Mouse (Mus musculus) stomach, embryonic 15.5 days (tissue): ENCODE data around the gene 2900026A02Rik. TPM values are rescaled to one million over a fixed set of nuclear protein-coding genes. Genes with fewer than 3 reads are reported as not detected.
A peak's percentile ranks its signal among the peaks of the same experiment; 100 is the strongest.

ENCODE experiments used
- ATAC-seq: fragments of 200-750 bp; cut with Nextera tagmentation; 2 replicates; pipeline ENCODE4 v1.8.0; 2017; ENCODE audit warnings: low read depth, moderate number of reproducible peaks, moderate TSS enrichment; ENCODE audit not compliant: insufficient read depth, low FRiP score
- H3K27ac ChIP-seq: fragments of 300-500 bp; sonication (generic); 2 replicates; pipeline ENCODE4 v1.5.1; 2015; ENCODE audit warnings: mild to moderate bottlenecking, inconsistent platforms
- H3K27me3 ChIP-seq: fragments of 300-500 bp; sonication (generic); replicated peaks from 2 replicates; pipeline ENCODE4 v1.6.1; 2015; ENCODE audit warnings: inconsistent platforms
- H3K36me3 ChIP-seq: fragments of 300-500 bp; sonication (generic); 2 replicates; pipeline ENCODE4 v1.6.1; 2015; ENCODE audit warnings: inconsistent platforms
- H3K4me1 ChIP-seq: fragments of 300-500 bp; sonication (generic); 2 replicates; pipeline ENCODE4 v1.6.1; 2015; ENCODE audit warnings: inconsistent platforms
- H3K4me2 ChIP-seq: fragments of 300-500 bp; sonication (generic); 2 replicates; pipeline ENCODE4 v1.6.1; 2015; ENCODE audit warnings: mild to moderate bottlenecking, inconsistent platforms
- H3K4me3 ChIP-seq: fragments of 300-500 bp; sonication (generic); replicated peaks from 2 replicates; pipeline ENCODE4 v1.5.1; 2015; ENCODE audit warnings: inconsistent platforms
- H3K9ac ChIP-seq: fragments of 300-500 bp; sonication (generic); 2 replicates; pipeline ENCODE4 v1.6.1; 2015; ENCODE audit warnings: inconsistent platforms
- H3K9me3 ChIP-seq: fragments of 300-500 bp; sonication (generic); 2 replicates; pipeline ENCODE4 v1.6.1; 2016; ENCODE audit warnings: inconsistent platforms
- WGBS: fragments of 180-500 bp; shearing (Covaris S2); methylation state at CpG from one replicate; pipeline ENCODE4 v1.1.7; 2015; 5-methylcytosine and 5-hydroxymethylcytosine counted together
- polyA plus RNA-seq: library from polyadenylated mRNA; unstranded; fragments of >200 nt; fragmentation: Nextera tagmentation; extraction: Ambion mirVana; gene quantifications from 2 replicates; pipeline ENCODE4 v1.2.1, GENCODE M21; 2015

The 2900026A02Rik gene
- polyA plus RNA-seq, 1 experiment from 2014 or later = 12.6 TPM

GRCm38 (mm10) chr5:113155133-113155532, 65.9 kb downstream of the 2900026A02Rik start:
- Histone ChIP-seq H3K9ac (no peak overlapping the region), H3K4me2 (no peak overlapping the region), H3K9me3 (no peaks in the 10 kb centered on the region), H3K27me3 (no peaks in the 10 kb centered on the region), H3K36me3 (no peaks in the 10 kb centered on the region), H3K4me3 (no peak overlapping the region), H3K4me1 (peaks cover 56% of the 10 kb centered on the region), H3K27ac (peak overlapping the region; percentile 91)
- no peak for ATAC-seq
- 4% methylated on average over 8 of the region's 8 CpGs for WGBS

GRCm38 (mm10) chr5:113154441-113154840, 66.6 kb downstream of the 2900026A02Rik start:
- Histone ChIP-seq H3K4me2 (no peak overlapping the region), H3K9me3 (no peaks in the 10 kb centered on the region), H3K4me3 (no peak overlapping the region), H3K27ac (peak overlapping the region; percentile 91), H3K9ac (no peak overlapping the region), H3K36me3 (no peaks in the 10 kb centered on the region), H3K4me1 (peaks cover 55% of the 10 kb centered on the region), H3K27me3 (no peaks in the 10 kb centered on the region)
- 58% methylated on average over 5 of the region's 5 CpGs for WGBS
- ATAC-seq = no peak

DNA sequence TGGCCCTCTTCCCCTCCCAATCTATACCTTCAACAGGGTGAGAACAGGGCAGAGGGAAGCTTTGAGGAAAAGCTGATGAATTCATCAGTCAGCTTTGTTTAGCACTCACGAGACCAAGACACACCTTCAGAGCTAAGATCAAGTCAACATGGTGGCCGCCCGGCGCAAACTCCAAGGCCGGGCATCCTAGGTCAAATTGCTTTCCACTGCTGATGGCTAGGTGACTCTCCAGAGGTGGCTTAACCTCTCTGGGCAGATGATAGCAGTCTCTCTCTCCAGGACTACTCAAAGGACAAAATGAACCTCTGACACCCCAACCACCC, 67.6 kb downstream of the 2900026A02Rik start:
- Histone ChIP-seq H3K4me1 (peaks cover 50% of the 10 kb centered on the region), H3K9me3 (no peaks in the 10 kb centered on the region), H3K4me2 (no peak overlapping the region; the same call in 1 of the 2 replicates), H3K4me3 (no peak overlapping the region), H3K9ac (no peak overlapping the region), H3K27me3 (no peaks in the 10 kb centered on the region), H3K27ac (peak overlapping the region; percentile 91), H3K36me3 (no peaks in the 10 kb centered on the region)
- ATAC-seq = peak; percentile 5; the same call in 1 of the 2 replicates
- 53% methylated on average over 5 of the region's 5 CpGs for WGBS

DNA sequence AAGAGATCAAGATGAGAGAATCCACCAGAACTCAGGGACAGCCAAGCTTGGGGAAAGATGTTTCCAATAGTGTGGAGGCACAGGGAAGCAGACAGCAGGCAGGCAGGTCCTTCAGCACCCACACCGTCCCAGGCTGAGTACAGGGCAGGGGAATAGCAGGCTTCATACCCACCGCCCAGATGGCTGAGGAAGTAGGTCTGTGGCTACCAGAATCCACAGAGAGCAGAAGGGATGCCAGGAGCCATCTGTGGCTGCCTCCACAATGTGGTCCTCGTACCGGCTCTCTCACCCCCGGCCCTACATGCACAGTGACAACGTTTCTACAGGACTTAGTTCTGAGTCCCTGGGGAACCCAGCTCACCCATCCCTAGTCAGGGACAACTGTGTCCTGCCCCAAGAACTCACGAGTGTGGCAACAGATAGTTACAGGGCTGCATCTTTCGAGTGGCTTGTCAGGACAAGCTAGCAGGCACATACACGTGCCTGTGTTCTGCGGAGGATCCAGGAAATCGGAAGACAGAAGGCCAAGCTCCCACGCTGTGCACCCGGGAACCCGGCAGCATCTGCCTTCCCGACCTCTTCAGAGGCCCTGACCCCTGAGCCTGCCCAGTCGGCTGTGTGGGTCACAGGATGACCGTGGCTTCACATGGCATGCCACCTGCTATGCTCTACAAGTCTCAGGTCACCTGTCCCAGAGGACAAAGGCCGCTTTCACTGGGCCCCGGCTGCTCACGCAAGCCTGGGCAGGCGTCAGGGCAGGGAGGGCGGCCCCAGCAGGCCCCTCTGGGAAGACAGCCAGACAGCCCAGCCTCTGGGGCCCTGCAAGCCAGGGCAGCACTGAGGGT, 68.2 kb downstream of the 2900026A02Rik start:
- Histone ChIP-seq H3K4me2 (peak overlapping the region; percentile 20; the same call in 1 of the 2 replicates), H3K4me3 (no peak overlapping the region), H3K4me1 (peaks cover 48% of the 10 kb centered on the region), H3K9me3 (no peaks in the 10 kb centered on the region), H3K27ac (peak overlapping the region; percentile 91), H3K9ac (no peak overlapping the region), H3K36me3 (no peaks in the 10 kb centered on the region), H3K27me3 (no peaks in the 10 kb centered on the region)
- WGBS = 53% methylated on average over 22 of the region's 22 CpGs
- peak; percentile 78 for ATAC-seq

DNA sequence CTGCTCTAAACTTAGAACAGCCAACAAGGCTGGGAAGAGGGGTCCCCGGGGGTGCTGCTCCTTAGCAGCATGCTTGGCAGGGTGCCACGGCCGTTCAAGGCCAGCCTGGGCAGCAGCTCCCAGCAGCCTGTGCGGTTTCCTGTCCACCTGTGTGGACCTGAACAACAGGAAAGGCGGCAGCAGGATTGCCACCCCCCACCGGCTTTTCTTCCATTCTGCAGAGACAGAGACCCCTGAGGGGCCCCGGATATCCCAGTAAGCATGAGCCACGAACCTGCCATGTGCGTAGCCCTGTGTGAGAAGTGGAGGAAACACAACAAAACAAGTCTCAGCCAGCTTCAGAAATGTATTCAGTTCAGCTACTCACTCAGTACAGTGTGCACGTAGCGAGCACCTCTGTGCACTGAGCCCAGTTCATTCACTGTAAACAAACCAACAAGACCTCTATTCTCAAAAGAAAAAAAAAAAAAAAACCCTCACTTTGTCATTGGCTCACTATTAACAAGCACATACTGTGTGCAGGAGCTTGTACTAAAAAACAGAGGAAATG, 69.4 kb downstream of the 2900026A02Rik start:
- WGBS = 37% methylated on average over 11 of the region's 11 CpGs
- Histone ChIP-seq H3K4me1 (peaks cover 43% of the 10 kb centered on the region), H3K27ac (peak overlapping the region; percentile 91), H3K27me3 (no peaks in the 10 kb centered on the region), H3K4me3 (no peak overlapping the region), H3K9me3 (no peaks in the 10 kb centered on the region), H3K36me3 (no peaks in the 10 kb centered on the region), H3K9ac (no peak overlapping the region), H3K4me2 (no peak overlapping the region)
- peak; percentile 33; the same call in 1 of the 2 replicates for ATAC-seq

GRCm38 (mm10) chr5:113150871-113151553, 70.0 kb downstream of the 2900026A02Rik start:
- WGBS = 60% methylated on average over 9 of the region's 9 CpGs
- Histone ChIP-seq H3K36me3 (no peaks in the 10 kb centered on the region), H3K27ac (peak overlapping the region; percentile 91), H3K27me3 (no peaks in the 10 kb centered on the region), H3K9ac (no peak overlapping the region), H3K4me2 (no peak overlapping the region), H3K4me1 (peaks cover 47% of the 10 kb centered on the region), H3K9me3 (no peaks in the 10 kb centered on the region), H3K4me3 (no peak overlapping the region)
- ATAC-seq = no peak

GRCm38 (mm10) chr5:113149052-113149451, 72.0 kb downstream of the 2900026A02Rik start:
- Histone ChIP-seq H3K9me3 (no peaks in the 10 kb centered on the region), H3K4me2 (no peak overlapping the region), H3K27ac (no peak overlapping the region), H3K27me3 (no peaks in the 10 kb centered on the region), H3K9ac (no peak overlapping the region), H3K4me3 (no peak overlapping the region), H3K4me1 (peaks cover 42% of the 10 kb centered on the region), H3K36me3 (no peaks in the 10 kb centered on the region)
- no peak for ATAC-seq
- WGBS = 84% methylated on average over 7 of the region's 7 CpGs

- no peak overlapping the region for H3K9ac ChIP-seq
- peaks cover 35% of the 10 kb centered on the region for H3K4me1 ChIP-seq
- no peak overlapping the region for H3K4me3 ChIP-seq
- 73% methylated on average over 13 of the region's 13 CpGs for WGBS
- H3K4me2 ChIP-seq = no peak overlapping the region
- ATAC-seq = no peak
- H3K36me3 ChIP-seq = no peaks in the 10 kb centered on the region
- H3K9me3 ChIP-seq = no peaks in the 10 kb centered on the region
- H3K27me3 ChIP-seq = no peaks in the 10 kb centered on the region
- 0 out of 2 replicates have a peak overlapping the region, but pooled peaks have one; percentile 18 for H3K27ac ChIP-seq
Observed at GRCm38 (mm10) chr5:113147994-113148471, 73.0 kb downstream of the 2900026A02Rik start.

- H3K4me1 ChIP-seq = peaks cover 32% of the 10 kb centered on the region
- WGBS = 52% methylated on average over 2 of the region's 2 CpGs
- peak overlapping the region; percentile 58; the same call in 1 of the 2 replicates for H3K27ac ChIP-seq
- no peak overlapping the region for H3K9ac ChIP-seq
- no peak overlapping the region for H3K4me2 ChIP-seq
- no peaks in the 10 kb centered on the region for H3K9me3 ChIP-seq
- no peak overlapping the region for H3K4me3 ChIP-seq
- no peak for ATAC-seq
- H3K36me3 ChIP-seq = no peaks in the 10 kb centered on the region
- no peaks in the 10 kb centered on the region for H3K27me3 ChIP-seq
Observed at GRCm38 (mm10) chr5:113146656-113147055, 74.4 kb downstream of the 2900026A02Rik start.

GRCm38 (mm10) chr5:113145171-113145570, 75.9 kb downstream of the 2900026A02Rik start:
- H3K36me3 ChIP-seq = no peaks in the 10 kb centered on the region
- no peak overlapping the region for H3K4me3 ChIP-seq
- no peak overlapping the region for H3K4me2 ChIP-seq
- peak overlapping the region; percentile 58 for H3K27ac ChIP-seq
- ATAC-seq = no peak
- WGBS = 38% methylated on average over 9 of the region's 9 CpGs
- no peaks in the 10 kb centered on the region for H3K9me3 ChIP-seq
- no peak overlapping the region for H3K9ac ChIP-seq
- no peaks in the 10 kb centered on the region for H3K27me3 ChIP-seq
- H3K4me1 ChIP-seq = peaks cover 23% of the 10 kb centered on the region

GRCm38 (mm10) chr5:113142486-113142885, 78.5 kb downstream of the 2900026A02Rik start:
- no peaks in the 10 kb centered on the region for H3K9me3 ChIP-seq
- no peak overlapping the region for H3K9ac ChIP-seq
- no peaks in the 10 kb centered on the region for H3K36me3 ChIP-seq
- H3K4me3 ChIP-seq = no peak overlapping the region
- WGBS = 52% methylated on average over 11 of the region's 11 CpGs
- H3K27me3 ChIP-seq = no peaks in the 10 kb centered on the region; the same call in 1 of the 2 replicates
- H3K27ac ChIP-seq = no peak overlapping the region; the same call in 1 of the 2 replicates
- peaks cover 37% of the 10 kb centered on the region for H3K4me1 ChIP-seq
- ATAC-seq = no peak
- no peak overlapping the region for H3K4me2 ChIP-seq

- Histone ChIP-seq H3K9me3 (no peaks in the 10 kb centered on the region), H3K27me3 (peaks cover 2% of the 10 kb centered on the region; the same call in 1 of the 2 replicates), H3K4me3 (no peak overlapping the region), H3K9ac (no peak overlapping the region), H3K36me3 (no peaks in the 10 kb centered on the region), H3K27ac (no peak overlapping the region; the same call in 1 of the 2 replicates), H3K4me1 (peaks cover 40% of the 10 kb centered on the region), H3K4me2 (no peak overlapping the region)
- WGBS = 92% methylated on average over 5 of the region's 5 CpGs
- ATAC-seq = no peak
Observed at GRCm38 (mm10) chr5:113142018-113142417, 79.0 kb downstream of the 2900026A02Rik start.
